Mouse (Mus musculus) layer of hippocampus, postnatal 10 days (tissue): ENCODE measurements around the gene Smyd1. TPM values are rescaled to one million over a fixed set of nuclear protein-coding genes. Genes with fewer than 3 reads are reported as not detected.

Experiments used
- DNase-seq, 2 experiments: peaks; one replicate each; pipeline ENCODE4 v3.0.0; 2021; ENCODE audit warnings: low spot score in 2 of 2
- total RNA-seq, 2 experiments: library from RNA; stranded (reverse); gene quantifications; 2 replicates each; pipeline ENCODE4 v1.2.3; 2021

Smyd1 gene
- total RNA-seq, 2 experiments from 2014 or later, result 0.91 to 1.6 TPM

GRCm38 (mm10) chr6:71212471-71212870 is 109.6 kb downstream of the Smyd1 start:
- no peak for DNase-seq

- DNase-seq, result no peak
Observed at GRCm38 (mm10) chr6:71211917-71212316, 110.1 kb downstream of the Smyd1 start.

- DNase-seq, result no peak
Observed at GRCm38 (mm10) chr6:71208691-71209090, 113.3 kb downstream of the Smyd1 start.

GRCm38 (mm10) chr6:71204166-71204565 is 117.9 kb downstream of the Smyd1 start:
- no peak for DNase-seq

- no peak for DNase-seq
Observed at GRCm38 (mm10) chr6:71203674-71204073, 118.4 kb downstream of the Smyd1 start.

GRCm38 (mm10) chr6:71201925-71202324 is 120.1 kb downstream of the Smyd1 start:
- no peak for DNase-seq

- DNase-seq, result no peak
Observed at GRCm38 (mm10) chr6:71199612-71200011, 122.4 kb downstream of the Smyd1 start, which contains the start of gene Fabp1. TSS of gene Fabp1 (plus strand) at chr6:71199827.

GRCm38 (mm10) chr6:71197636-71198535 is 124.1 kb downstream of the Smyd1 start:
- DNase-seq, result no peak

- DNase-seq, result no peak
Observed at GRCm38 (mm10) chr6:71196107-71196506, 125.9 kb downstream of the Smyd1 start.

- no peak for DNase-seq
Observed at GRCm38 (mm10) chr6:71193151-71193740, 128.8 kb downstream of the Smyd1 start.

GRCm38 (mm10) chr6:71190501-71190900 is 131.5 kb downstream of the Smyd1 start:
- no peak for DNase-seq

GRCm38 (mm10) chr6:71189578-71189977 is 132.5 kb downstream of the Smyd1 start:
- no peak for DNase-seq

GRCm38 (mm10) chr6:71184941-71185604 is 137.0 kb downstream of the Smyd1 start:
- DNase-seq, result no peak

GRCm38 (mm10) chr6:71180596-71180995 is 141.4 kb downstream of the Smyd1 start:
- DNase-seq, result no peak

GRCm38 (mm10) chr6:71172812-71173580 is 149.0 kb downstream of the Smyd1 start:
- no peak for DNase-seq

GRCm38 (mm10) chr6:71166551-71167169 is 155.4 kb downstream of the Smyd1 start:
- no peak for DNase-seq

- DNase-seq, result no peak
Observed at GRCm38 (mm10) chr6:71164394-71164793, 157.6 kb downstream of the Smyd1 start.
